Mouse (Mus musculus): ENCODE data around the gene Olfr1417. TPM values are rescaled to one million over a fixed set of nuclear protein-coding genes. Genes with fewer than 3 reads are reported as not detected.
"Not testable (repeated sequence)": the region's sequence is repeated elsewhere in the genome, so short reads cannot be mapped to it uniquely, and the experiment has no call there.

The Olfr1417 gene
- total RNA-seq (2021) = not detected
- long read RNA-seq, experiment 1 = 0 reads
- long read RNA-seq, experiment 2 = 0 reads

- no peak for DNase-seq (ENCODE audit: low spot score in 2 of 2)
Measured at GRCm38 (mm10) chr19:11839119-11839518, at the start of gene Olfr1417. Olfr1417 (minus strand) TSS chr19:11839219.

- DNase-seq (ENCODE audit: low spot score in 2 of 2) = no peak
Measured at GRCm38 (mm10) chr19:11886265-11886664, 47.2 kb upstream of the Olfr1417 start, which contains the start of gene Olfr1420. Olfr1420 (plus strand) TSS chr19:11886565.

- DNase-seq (ENCODE audit: low spot score in 2 of 2) = not testable (repeated sequence)
Measured at GRCm38 (mm10) chr19:11878404-11878803, 39.4 kb upstream of the Olfr1417 start.

- DNase-seq (ENCODE audit: low spot score in 2 of 2) = no peak
Measured at GRCm38 (mm10) chr19:11875006-11875405, 36.0 kb upstream of the Olfr1417 start, which contains the start of gene Olfr1419. Olfr1419 (minus strand) TSS chr19:11875106.

GRCm38 (mm10) chr19:11867837-11868236 is 28.8 kb upstream of the Olfr1417 start:
- no peak for DNase-seq (ENCODE audit: low spot score in 2 of 2)

GRCm38 (mm10) chr19:11860966-11861365 is 21.9 kb upstream of the Olfr1417 start, which contains the start of gene Olfr1418:
Olfr1418 (minus strand) TSS chr19:11861066.
- no peak for DNase-seq (ENCODE audit: low spot score in 2 of 2)

GRCm38 (mm10) chr19:11856506-11856905 is 17.5 kb upstream of the Olfr1417 start:
- DNase-seq (ENCODE audit: low spot score in 2 of 2) = no peak

- DNase-seq (ENCODE audit: low spot score in 2 of 2) = no peak
Measured at GRCm38 (mm10) chr19:11854821-11855220, 15.8 kb upstream of the Olfr1417 start.

GRCm38 (mm10) chr19:11852652-11853051 is 13.6 kb upstream of the Olfr1417 start:
- DNase-seq (ENCODE audit: low spot score in 2 of 2) = no peak

GRCm38 (mm10) chr19:11846333-11846732 is 7.3 kb upstream of the Olfr1417 start:
- DNase-seq (ENCODE audit: low spot score in 2 of 2) = no peak

- DNase-seq (ENCODE audit: low spot score in 2 of 2) = no peak
Measured at GRCm38 (mm10) chr19:11823346-11824065, 15.5 kb downstream of the Olfr1417 start.

- no peak for DNase-seq (ENCODE audit: low spot score in 2 of 2)
Measured at GRCm38 (mm10) chr19:11820211-11820610, 18.8 kb downstream of the Olfr1417 start.

- DNase-seq (ENCODE audit: low spot score in 2 of 2) = peak; percentile 54 to 58
Measured at GRCm38 (mm10) chr19:11819800-11820199, 19.2 kb downstream of the Olfr1417 start.

GRCm38 (mm10) chr19:11819143-11819700 is 19.8 kb downstream of the Olfr1417 start, which contains the start of gene Stx3:
Stx3 (minus strand) TSS chr19:11819403.
- DNase-seq (ENCODE audit: low spot score in 2 of 2) = no peak

GRCm38 (mm10) chr19:11818199-11819142 is 20.5 kb downstream of the Olfr1417 start:
- peak; percentile 28 to 52 for DNase-seq (ENCODE audit: low spot score in 2 of 2)

GRCm38 (mm10) chr19:11817586-11817985 is 21.4 kb downstream of the Olfr1417 start:
- no peak for DNase-seq (ENCODE audit: low spot score in 2 of 2)

- DNase-seq (ENCODE audit: low spot score in 2 of 2) = no peak
Measured at GRCm38 (mm10) chr19:11816706-11817105, 22.3 kb downstream of the Olfr1417 start.

- no peak for DNase-seq (ENCODE audit: low spot score in 2 of 2)
Measured at GRCm38 (mm10) chr19:11814742-11815333, 24.2 kb downstream of the Olfr1417 start.

GRCm38 (mm10) chr19:11813649-11814048 is 25.4 kb downstream of the Olfr1417 start:
- no peak for DNase-seq (ENCODE audit: low spot score in 2 of 2)

- no peak for DNase-seq (ENCODE audit: low spot score in 2 of 2)
Measured at GRCm38 (mm10) chr19:11813136-11813535, 25.9 kb downstream of the Olfr1417 start.
